Mouse (Mus musculus) heart, embryonic 16.5 days (tissue): ENCODE measurements around the gene Sash3. TPM values are rescaled to one million over a fixed set of nuclear protein-coding genes. Genes with fewer than 3 reads are reported as not detected.
A peak's percentile ranks its signal among the peaks of the same experiment; 100 is the strongest.

Experiments used
- ATAC-seq: fragments of 200-750 bp; cut with Nextera tagmentation; replicated peaks from 2 replicates; pipeline ENCODE4 v1.8.0; 2017; ENCODE audit warnings: moderate number of reproducible peaks; ENCODE audit not compliant: insufficient read depth, low FRiP score; ENCODE audit errors: extremely low read depth
- H3K27ac ChIP-seq: fragments of 300-500 bp; sonication (generic); 2 replicates; pipeline ENCODE4 v1.5.1; 2014; ENCODE audit warnings: mild to moderate bottlenecking, low read length, control low read depth, moderate library complexity
- H3K27me3 ChIP-seq: fragments of 300-500 bp; sonication (generic); 2 replicates; pipeline ENCODE4 v1.6.1; 2014; ENCODE audit warnings: low read length, mixed read lengths; ENCODE audit not compliant: control insufficient read depth, insufficient read depth
- H3K36me3 ChIP-seq: fragments of 300-500 bp; sonication (generic); 2 replicates; pipeline ENCODE4 v1.6.1; 2014; ENCODE audit not compliant: control insufficient read depth, insufficient read depth
- H3K4me1 ChIP-seq: fragments of 300-500 bp; sonication (generic); 2 replicates; pipeline ENCODE4 v1.6.1; 2014; ENCODE audit warnings: low read length, mixed read lengths; ENCODE audit not compliant: control insufficient read depth, insufficient read depth
- H3K4me2 ChIP-seq: fragments of 300-500 bp; sonication (generic); 2 replicates; pipeline ENCODE4 v1.6.1; 2014; ENCODE audit warnings: low read depth, mild to moderate bottlenecking, control low read depth, low read length
- H3K4me3 ChIP-seq: fragments of 300-500 bp; sonication (generic); 2 replicates; pipeline ENCODE4 v1.5.1; 2014; ENCODE audit warnings: mild to moderate bottlenecking, control low read depth, low read length
- H3K9ac ChIP-seq: fragments of 300-500 bp; sonication (generic); 2 replicates; pipeline ENCODE4 v1.6.1; 2014; ENCODE audit warnings: low read length, control low read depth
- H3K9me3 ChIP-seq: fragments of 300-500 bp; sonication (generic); replicated peaks from 2 replicates; pipeline ENCODE4 v1.6.1; 2016; ENCODE audit warnings: low read length; ENCODE audit not compliant: control insufficient read depth
- WGBS: fragments of 180-500 bp; shearing (Covaris S2); extraction: QIAGEN DNeasy Blood & Tissue Kit; methylation state at CpG from one replicate; pipeline ENCODE4 v1.1.7; 2014; 5-methylcytosine and 5-hydroxymethylcytosine counted together
- polyA plus RNA-seq: library from polyadenylated mRNA; unstranded; fragments of >200 nt; fragmentation: Nextera tagmentation; extraction: Ambion mirVana; gene quantifications from 2 replicates; pipeline ENCODE4 v1.2.1, GENCODE M21; 2015

The Sash3 gene
- polyA plus RNA-seq, 1 experiment from 2014 or later = 22.3 TPM

GRCm38 (mm10) chrX:48109316-48109655, 37.0 kb upstream of the Sash3 start:
- H3K27ac ChIP-seq = no peak overlapping the region
- H3K9ac ChIP-seq = no peak overlapping the region
- WGBS = 55% methylated on average over 3 of the region's 3 CpGs
- ATAC-seq = no peak
- H3K4me2 ChIP-seq = no peak overlapping the region
- no peaks in the 10 kb centered on the region for H3K4me1 ChIP-seq
- no peaks in the 10 kb centered on the region for H3K36me3 ChIP-seq
- H3K27me3 ChIP-seq = peaks cover 2% of the 10 kb centered on the region; the same call in 1 of the 2 replicates
- H3K9me3 ChIP-seq = no peaks in the 10 kb centered on the region
- no peak overlapping the region for H3K4me3 ChIP-seq

- H3K27ac ChIP-seq = no peak overlapping the region
- no peaks in the 10 kb centered on the region for H3K4me1 ChIP-seq
- H3K9ac ChIP-seq = no peak overlapping the region
- no peaks in the 10 kb centered on the region for H3K9me3 ChIP-seq
- H3K36me3 ChIP-seq = no peaks in the 10 kb centered on the region
- no peak overlapping the region for H3K4me2 ChIP-seq
- H3K27me3 ChIP-seq = peaks cover 4% of the 10 kb centered on the region; the same call in 1 of the 2 replicates
- no peak overlapping the region for H3K4me3 ChIP-seq
- ATAC-seq = no peak
Measured at GRCm38 (mm10) chrX:48119294-48119693, 26.9 kb upstream of the Sash3 start.

GRCm38 (mm10) chrX:48124132-48125071, 21.8 kb upstream of the Sash3 start:
- no peaks in the 10 kb centered on the region for H3K36me3 ChIP-seq
- peaks cover 2% of the 10 kb centered on the region; the same call in 1 of the 2 replicates for H3K27me3 ChIP-seq
- H3K27ac ChIP-seq = no peak overlapping the region
- H3K4me3 ChIP-seq = peak overlapping the region; percentile 23
- 0 out of 2 replicates have a peak, but pooled peaks have one; percentile 60 for ATAC-seq
- 0 out of 2 replicates have a peak, but pooled peaks cover 2% of the 10 kb centered on the region for H3K4me1 ChIP-seq
- H3K9ac ChIP-seq = no peak overlapping the region
- 20% methylated on average over 17 of the region's 17 CpGs for WGBS
- peak overlapping the region; percentile 58 for H3K4me2 ChIP-seq
- no peaks in the 10 kb centered on the region for H3K9me3 ChIP-seq

- Histone ChIP-seq H3K9me3 (no peaks in the 10 kb centered on the region), H3K4me3 (no peak overlapping the region), H3K4me2 (no peak overlapping the region), H3K36me3 (no peaks in the 10 kb centered on the region), H3K27me3 (no peaks in the 10 kb centered on the region; the same call in 1 of the 2 replicates), H3K9ac (no peak overlapping the region), H3K27ac (no peak overlapping the region), H3K4me1 (0 out of 2 replicates have a peak, but pooled peaks cover 2% of the 10 kb centered on the region)
- WGBS = 77% methylated on average over 6 of the region's 6 CpGs
- ATAC-seq = no peak
Measured at GRCm38 (mm10) chrX:48126903-48127476, 19.2 kb upstream of the Sash3 start.

GRCm38 (mm10) chrX:48127502-48128218, 18.6 kb upstream of the Sash3 start:
- no peaks in the 10 kb centered on the region for H3K9me3 ChIP-seq
- no peaks in the 10 kb centered on the region; the same call in 1 of the 2 replicates for H3K27me3 ChIP-seq
- no peak overlapping the region for H3K4me2 ChIP-seq
- 0 out of 2 replicates have a peak, but pooled peaks cover 2% of the 10 kb centered on the region for H3K4me1 ChIP-seq
- no peak overlapping the region for H3K27ac ChIP-seq
- H3K9ac ChIP-seq = no peak overlapping the region
- no peak for ATAC-seq
- no peak overlapping the region for H3K4me3 ChIP-seq
- no peaks in the 10 kb centered on the region for H3K36me3 ChIP-seq
- WGBS = 74% methylated on average over 6 of the region's 6 CpGs

- Histone ChIP-seq H3K9ac (no peak overlapping the region), H3K36me3 (no peaks in the 10 kb centered on the region), H3K9me3 (no peaks in the 10 kb centered on the region), H3K4me3 (no peak overlapping the region), H3K27me3 (no peaks in the 10 kb centered on the region), H3K4me1 (0 out of 2 replicates have a peak, but pooled peaks cover 2% of the 10 kb centered on the region), H3K27ac (no peak overlapping the region), H3K4me2 (no peak overlapping the region)
- ATAC-seq = no peak
- WGBS = 79% methylated on average over 1 of the region's 1 CpGs
Measured at GRCm38 (mm10) chrX:48129167-48129566, 17.1 kb upstream of the Sash3 start.

GRCm38 (mm10) chrX:48136935-48137334, 9.3 kb upstream of the Sash3 start:
- Histone ChIP-seq H3K27me3 (no peaks in the 10 kb centered on the region; the same call in 1 of the 2 replicates), H3K36me3 (no peaks in the 10 kb centered on the region), H3K4me3 (no peak overlapping the region), H3K4me1 (no peaks in the 10 kb centered on the region), H3K27ac (no peak overlapping the region; the same call in 1 of the 2 replicates), H3K4me2 (no peak overlapping the region), H3K9me3 (no peaks in the 10 kb centered on the region), H3K9ac (no peak overlapping the region)
- 80% methylated on average over 4 of the region's 4 CpGs for WGBS
- ATAC-seq = no peak

GRCm38 (mm10) chrX:48138011-48138410, 8.2 kb upstream of the Sash3 start:
- Histone ChIP-seq H3K9me3 (no peaks in the 10 kb centered on the region), H3K4me3 (no peak overlapping the region), H3K27ac (peak overlapping the region; percentile 46; the same call in 1 of the 2 replicates), H3K4me2 (no peak overlapping the region), H3K27me3 (no peaks in the 10 kb centered on the region; the same call in 1 of the 2 replicates), H3K9ac (no peak overlapping the region), H3K4me1 (0 out of 2 replicates have a peak, but pooled peaks cover 2% of the 10 kb centered on the region), H3K36me3 (no peaks in the 10 kb centered on the region)
- 66% methylated on average over 6 of the region's 6 CpGs for WGBS
- no peak for ATAC-seq
